Mouse (Mus musculus): Measurements from ENCODE around the gene Gm27021. TPM values are rescaled to one million over a fixed set of nuclear protein-coding genes. Genes with fewer than 3 reads are reported as not detected.

Gene Gm27021
- polyA plus RNA-seq, 1 experiment: not detected

DNA sequence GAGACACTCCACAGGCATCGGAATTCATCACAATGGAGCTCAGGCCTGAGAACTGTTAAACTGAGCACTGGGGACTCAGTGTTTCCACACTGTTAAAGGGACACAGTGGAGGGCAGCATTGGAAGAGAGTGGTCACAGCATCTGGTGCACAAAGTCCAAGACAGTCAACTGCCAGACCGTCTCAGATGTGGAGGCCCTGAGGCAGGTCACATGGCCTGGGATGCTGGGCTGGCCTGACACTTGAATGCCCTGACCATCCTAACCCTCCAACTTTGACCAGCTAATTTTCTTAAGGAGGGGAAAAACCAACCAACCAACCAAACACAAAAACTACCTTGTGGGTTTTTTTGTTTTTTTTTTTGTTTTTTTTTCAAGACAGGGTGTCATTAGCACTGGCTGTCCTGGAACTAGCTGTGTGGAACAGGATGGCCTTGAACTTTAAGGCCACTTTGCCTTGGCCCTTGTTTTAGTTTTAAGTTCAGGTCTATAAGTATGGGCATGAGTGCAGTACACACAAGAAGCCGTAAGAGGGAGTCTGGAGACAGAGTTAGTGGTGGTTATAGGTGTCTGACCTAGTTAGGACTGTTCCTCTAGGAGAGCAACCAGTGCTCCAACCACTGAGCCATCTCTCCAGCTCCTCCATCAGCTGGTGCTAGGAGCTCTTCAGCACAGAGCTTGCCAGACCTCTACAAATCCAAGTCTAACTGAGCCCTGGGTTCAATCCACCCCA, 2.0 kb downstream of the Gm27021 start:
- Histone ChIP-seq H3K4me3 (ENCODE audit: insufficient read depth, low read depth, low read length) (0 out of 2 replicates have a peak overlapping the region, but pooled peaks have one; percentile 2), H3K27ac (ENCODE audit: insufficient read depth, low read depth, low read length) (no peak overlapping the region)
- 51% methylated on average over 3 of the region's 3 CpGs for WGBS

DNA sequence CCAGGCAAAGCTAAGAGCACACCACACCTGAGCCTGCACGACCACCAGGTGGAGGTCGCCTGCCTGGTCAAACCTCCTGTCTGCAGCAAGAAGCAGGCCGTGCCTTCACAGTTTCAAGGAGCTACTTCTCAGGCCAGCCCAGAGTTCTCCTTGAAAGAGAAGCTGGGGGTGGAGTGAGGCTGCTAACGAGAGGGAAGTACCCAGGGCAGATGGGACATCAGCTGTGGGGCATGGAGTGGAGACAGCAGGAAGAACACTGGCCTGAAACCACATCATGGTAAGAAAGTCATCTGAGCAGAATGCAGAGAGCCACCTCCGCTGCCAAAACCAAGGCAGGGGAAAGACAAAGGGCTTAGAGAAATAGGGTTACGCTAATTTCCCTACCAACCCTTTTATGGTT, 3.3 kb downstream of the Gm27021 start:
- WGBS: 63% methylated on average over 6 of the region's 6 CpGs
- TF ChIP-seq CTCF (IDR thresholded peaks at IDR 0.05; ENCODE audit: insufficient read depth, low read depth, low read length) (no peak), POLR2A (IDR thresholded peaks at IDR 0.05; ENCODE audit: insufficient read depth, low read depth, low read length) (no peak)
- Histone ChIP-seq H3K4me1 (ENCODE audit: control insufficient read depth, insufficient read depth, low read length) (peaks cover 29% of the 10 kb centered on the region), H3K4me3 (ENCODE audit: insufficient read depth, low read depth, low read length) (no peak overlapping the region), H3K27ac (ENCODE audit: insufficient read depth, low read depth, low read length) (no peak overlapping the region)

More for the DNA sequence above, 2.0 kb downstream of the Gm27021 start:
- TF ChIP-seq POLR2A (IDR thresholded peaks at IDR 0.05; ENCODE audit: insufficient read depth, low read depth, low read length) (no peak), CTCF (IDR thresholded peaks at IDR 0.05; ENCODE audit: insufficient read depth, low read depth, low read length) (no peak)
- peaks cover 38% of the 10 kb centered on the region for H3K4me1 ChIP-seq (ENCODE audit: control insufficient read depth, insufficient read depth, low read length)

DNA sequence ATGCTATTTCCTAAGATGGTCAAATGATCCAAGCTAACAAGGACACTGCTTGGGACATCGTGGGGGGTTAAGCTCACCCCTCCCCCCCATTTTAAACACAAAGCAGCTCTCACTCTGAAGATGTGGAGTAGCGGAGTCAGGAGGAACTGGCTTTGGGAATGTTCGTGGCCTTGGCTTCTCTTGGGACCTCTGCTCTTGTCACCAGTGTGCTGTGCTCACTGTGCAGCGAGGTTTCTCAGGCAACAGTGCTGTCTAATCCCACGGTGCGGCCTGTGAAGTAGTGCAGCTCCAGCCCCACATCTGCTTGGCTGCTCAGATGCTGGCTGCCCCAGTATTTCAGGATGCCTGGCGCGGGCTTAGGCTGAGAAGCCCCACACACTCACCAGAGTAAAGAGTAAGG, 10.5 kb downstream of the Gm27021 start:
- no peak for TF ChIP-seq POLR2A (IDR thresholded peaks at IDR 0.05; ENCODE audit: insufficient read depth, low read depth, low read length)
- no peak for TF ChIP-seq CTCF (IDR thresholded peaks at IDR 0.05; ENCODE audit: insufficient read depth, low read depth, low read length)
- H3K27ac ChIP-seq (ENCODE audit: insufficient read depth, low read depth, low read length): no peak overlapping the region
- no peak overlapping the region for H3K4me3 ChIP-seq (ENCODE audit: insufficient read depth, low read depth, low read length)
- 64% methylated on average over 8 of the region's 8 CpGs for WGBS
- H3K4me1 ChIP-seq (ENCODE audit: control insufficient read depth, insufficient read depth, low read length): peaks cover 24% of the 10 kb centered on the region

DNA sequence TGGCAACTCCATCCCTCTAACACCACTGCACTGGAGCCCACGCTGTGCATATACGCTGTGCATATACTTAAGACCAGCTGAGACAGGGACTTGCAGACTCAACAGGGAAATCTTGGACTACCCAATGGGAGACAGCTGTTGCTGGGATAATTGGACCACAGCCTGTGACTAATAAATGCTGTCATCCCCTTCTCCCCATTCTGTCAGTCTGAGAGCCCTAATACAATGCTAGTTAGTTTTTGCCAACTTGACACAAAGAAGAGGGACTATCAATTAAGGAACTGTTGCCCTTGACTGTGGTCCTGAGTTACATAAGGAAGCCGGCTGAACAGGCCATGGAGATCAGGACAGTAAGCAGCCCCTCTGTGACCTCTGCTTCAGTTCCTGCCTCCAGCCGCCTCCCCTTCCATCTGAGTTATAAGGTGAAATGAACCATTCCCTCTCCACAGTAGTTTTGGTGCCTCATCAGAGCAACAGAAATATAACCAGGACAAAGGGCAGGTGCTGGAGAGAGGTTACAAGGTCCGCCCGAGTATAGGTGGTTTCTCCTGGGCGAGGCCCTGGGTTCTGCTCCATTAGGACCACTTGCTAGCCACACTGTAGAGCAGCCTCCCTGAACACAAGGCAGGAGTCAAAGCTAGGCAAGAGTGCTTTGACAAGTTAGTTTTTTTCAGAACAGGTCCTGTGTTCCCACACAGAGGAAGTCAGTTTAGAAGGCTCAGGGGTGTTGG, 11.4 kb downstream of the Gm27021 start:
- WGBS: 63% methylated on average over 7 of the region's 7 CpGs
- TF ChIP-seq CTCF (IDR thresholded peaks at IDR 0.05; ENCODE audit: insufficient read depth, low read depth, low read length) (no peak), POLR2A (IDR thresholded peaks at IDR 0.05; ENCODE audit: insufficient read depth, low read depth, low read length) (no peak)
- Histone ChIP-seq H3K27ac (ENCODE audit: insufficient read depth, low read depth, low read length) (peak overlapping the region; percentile 28), H3K4me3 (ENCODE audit: insufficient read depth, low read depth, low read length) (no peak overlapping the region), H3K4me1 (ENCODE audit: control insufficient read depth, insufficient read depth, low read length) (peaks cover 24% of the 10 kb centered on the region)

DNA sequence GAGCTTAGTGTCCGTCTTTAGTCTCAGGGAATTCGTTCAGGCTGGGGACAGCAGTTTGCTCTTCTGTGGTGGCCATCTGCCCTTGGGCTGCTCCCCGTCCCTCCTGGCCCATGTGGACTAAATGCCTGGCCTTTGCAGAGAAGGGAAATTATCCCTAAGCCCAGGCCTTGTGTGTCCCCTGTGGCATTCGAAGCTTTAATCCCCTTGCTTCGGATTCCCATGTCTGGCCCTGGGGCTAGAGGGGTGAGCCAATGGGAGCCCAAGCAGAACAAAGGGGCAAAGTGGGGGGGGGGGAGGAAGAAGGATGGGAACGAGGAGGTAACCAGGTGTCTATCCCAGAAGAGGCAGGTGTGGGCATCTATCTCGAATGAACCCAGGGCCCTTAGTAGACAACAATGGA, 20.3 kb downstream of the Gm27021 start, which contains the start of gene 1190005I06Rik:
1190005I06Rik (minus strand) TSS at position 101 of the 400 bp plus-strand sequence.
- H3K4me3 ChIP-seq (ENCODE audit: insufficient read depth, low read depth, low read length): no peak within 1 kb of the TSS
- no peak within 1 kb of the TSS for H3K27ac ChIP-seq (ENCODE audit: insufficient read depth, low read depth, low read length)
- TF ChIP-seq POLR2A (IDR thresholded peaks at IDR 0.05; ENCODE audit: insufficient read depth, low read depth, low read length): no peak
- no peak for TF ChIP-seq CTCF (IDR thresholded peaks at IDR 0.05; ENCODE audit: insufficient read depth, low read depth, low read length)
- 55% methylated on average over 7 of the region's 7 CpGs for WGBS
- peaks cover 3% of the 10 kb centered on the region; the same call in 1 of the 2 replicates for H3K4me1 ChIP-seq (ENCODE audit: control insufficient read depth, insufficient read depth, low read length)

DNA sequence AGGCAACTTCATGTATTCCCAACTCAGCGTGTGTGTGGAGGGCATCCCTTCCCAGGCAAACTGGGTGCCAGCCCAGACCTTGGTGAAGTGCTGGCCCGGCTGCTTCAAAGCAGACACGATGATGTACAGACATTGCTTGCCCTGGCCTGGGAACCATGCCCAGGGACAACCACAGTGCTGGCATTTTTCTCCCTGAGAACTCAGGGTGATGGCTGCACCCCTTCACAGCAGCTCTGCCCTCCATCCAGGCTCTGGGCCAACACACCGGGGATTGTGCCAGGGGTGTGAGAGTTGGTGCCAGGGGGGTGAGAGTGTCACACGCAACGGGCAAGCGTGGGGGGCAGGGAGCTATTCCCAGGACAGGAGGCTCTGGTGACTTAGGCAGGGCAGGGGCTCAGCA, 23.2 kb downstream of the Gm27021 start:
- peak overlapping the region; percentile 46; the same call in 1 of the 2 replicates for H3K27ac ChIP-seq (ENCODE audit: insufficient read depth, low read depth, low read length)
- no peak for TF ChIP-seq POLR2A (IDR thresholded peaks at IDR 0.05; ENCODE audit: insufficient read depth, low read depth, low read length)
- no peak for TF ChIP-seq CTCF (IDR thresholded peaks at IDR 0.05; ENCODE audit: insufficient read depth, low read depth, low read length)
- WGBS: 41% methylated on average over 7 of the region's 7 CpGs

DNA sequence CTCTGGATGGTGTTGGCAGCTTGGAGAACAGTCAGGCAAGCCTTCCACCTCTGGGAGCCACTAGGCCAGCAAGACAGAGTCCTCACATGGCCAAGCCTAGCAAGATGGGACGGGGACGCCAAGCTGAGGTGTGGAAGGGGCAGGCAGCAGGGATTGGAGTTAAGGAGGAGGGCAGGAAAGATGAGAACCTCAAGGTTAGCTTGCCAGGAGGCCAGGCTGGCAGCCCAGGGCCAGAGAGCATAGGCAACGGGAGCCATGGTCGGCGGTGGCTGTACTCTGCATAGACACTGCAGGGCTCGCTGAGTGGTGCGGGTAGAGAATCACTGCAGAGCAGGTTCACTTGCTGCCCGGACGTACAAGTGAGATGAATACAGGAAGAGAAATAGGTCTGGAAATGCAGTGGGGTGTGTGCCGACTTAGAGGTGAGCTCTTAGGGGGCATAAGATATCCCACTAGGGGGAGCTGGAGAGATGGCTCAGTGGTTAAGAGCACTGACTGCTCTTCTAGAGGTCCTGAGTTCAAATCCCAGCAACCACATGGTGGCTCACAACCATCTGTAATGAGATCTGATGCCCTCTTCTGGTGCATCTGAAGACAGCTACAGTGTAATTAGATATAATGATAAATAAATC, 25.7 kb downstream of the Gm27021 start:
- H3K4me1 ChIP-seq (ENCODE audit: control insufficient read depth, insufficient read depth, low read length): peaks cover 3% of the 10 kb centered on the region; the same call in 1 of the 2 replicates
- H3K4me3 ChIP-seq (ENCODE audit: insufficient read depth, low read depth, low read length): no peak overlapping the region
- no peak for TF ChIP-seq CTCF (IDR thresholded peaks at IDR 0.05; ENCODE audit: insufficient read depth, low read depth, low read length)
- no peak for TF ChIP-seq POLR2A (IDR thresholded peaks at IDR 0.05; ENCODE audit: insufficient read depth, low read depth, low read length)
- 88% methylated on average over 10 of the region's 10 CpGs for WGBS
- H3K27ac ChIP-seq (ENCODE audit: insufficient read depth, low read depth, low read length): no peak overlapping the region

More for the DNA sequence above, 23.2 kb downstream of the Gm27021 start:
- no peak overlapping the region for H3K4me3 ChIP-seq (ENCODE audit: insufficient read depth, low read depth, low read length)
- H3K4me1 ChIP-seq (ENCODE audit: control insufficient read depth, insufficient read depth, low read length): peaks cover 3% of the 10 kb centered on the region; the same call in 1 of the 2 replicates

DNA sequence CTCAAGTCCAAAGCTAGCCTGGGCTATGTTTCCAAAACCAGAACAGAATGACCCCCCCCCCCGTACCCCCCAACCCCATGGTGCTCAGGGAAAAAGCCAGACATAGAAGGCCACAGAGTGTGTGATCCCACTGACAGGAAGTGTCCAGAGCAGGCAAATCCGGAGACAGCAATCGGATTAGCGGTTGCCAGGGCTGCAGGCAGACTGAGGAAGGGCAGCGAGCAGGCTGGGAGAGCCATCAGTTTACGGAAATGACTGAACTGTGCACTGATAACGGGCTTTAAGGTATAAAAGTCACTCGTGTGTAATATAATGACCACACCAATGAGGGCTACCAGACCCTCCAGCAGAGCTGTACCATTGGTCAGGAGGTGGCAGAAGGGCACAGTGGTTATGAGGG, 26.6 kb downstream of the Gm27021 start:
- WGBS: 56% methylated on average over 8 of the region's 8 CpGs
- Histone ChIP-seq H3K4me1 (ENCODE audit: control insufficient read depth, insufficient read depth, low read length) (peaks cover 3% of the 10 kb centered on the region; the same call in 1 of the 2 replicates), H3K27ac (ENCODE audit: insufficient read depth, low read depth, low read length) (no peak overlapping the region), H3K4me3 (ENCODE audit: insufficient read depth, low read depth, low read length) (no peak overlapping the region)
- TF ChIP-seq POLR2A (IDR thresholded peaks at IDR 0.05; ENCODE audit: insufficient read depth, low read depth, low read length): no peak
- no peak for TF ChIP-seq CTCF (IDR thresholded peaks at IDR 0.05; ENCODE audit: insufficient read depth, low read depth, low read length)

Data from olfactory bulb, adult 2 months (tissue).